Mouse (Mus musculus): Measurements from ENCODE around the gene Gm9044. TPM values are rescaled to one million over a fixed set of nuclear protein-coding genes. Genes with fewer than 3 reads are reported as not detected.

Gene Gm9044
- polyA plus RNA-seq, 1 experiment from 2014 or later: not detected

Other genes starting within 250 kb of the Gm9044 start
- gene Mdm1, start 190.6 kb downstream of the Gm9044 start, polyA plus RNA-seq (2016; fragmentation: Nextera tagmentation; extraction: Ambion mirVana): 56.7 and 58.0 TPM in 2 replicates
- not detected in 2 replicates for gene Il22, start 127.5 kb downstream of the Gm9044 start, polyA plus RNA-seq (2016; fragmentation: Nextera tagmentation; extraction: Ambion mirVana)
- gene Gm32717, start 91.6 kb downstream of the Gm9044 start, polyA plus RNA-seq (2016; fragmentation: Nextera tagmentation; extraction: Ambion mirVana): not detected in 2 replicates
- gene Gm32802, start 73.7 kb downstream of the Gm9044 start, polyA plus RNA-seq (2016; fragmentation: Nextera tagmentation; extraction: Ambion mirVana): not detected in 2 replicates
- gene Iltifb, start 37.4 kb downstream of the Gm9044 start, polyA plus RNA-seq (2016; fragmentation: Nextera tagmentation; extraction: Ambion mirVana): not detected in 2 replicates
- not detected in 2 replicates for gene Gm9040, start 5.4 kb downstream of the Gm9044 start, polyA plus RNA-seq (2016; fragmentation: Nextera tagmentation; extraction: Ambion mirVana)
- 0.13 TPM in 1 of 2 replicates, not detected in the other for gene Gm9045, start 5.4 kb upstream of the Gm9044 start, polyA plus RNA-seq (2016; fragmentation: Nextera tagmentation; extraction: Ambion mirVana)
- gene Gm9046, start 10.8 kb upstream of the Gm9044 start, polyA plus RNA-seq (2016; fragmentation: Nextera tagmentation; extraction: Ambion mirVana): not detected in 2 replicates
- gene Gm9048, start 16.3 kb upstream of the Gm9044 start, polyA plus RNA-seq (2016; fragmentation: Nextera tagmentation; extraction: Ambion mirVana): not detected in 2 replicates
- gene Gm9049, start 21.7 kb upstream of the Gm9044 start, polyA plus RNA-seq (2016; fragmentation: Nextera tagmentation; extraction: Ambion mirVana): 0.13 TPM in 1 of 2 replicates, not detected in the other
- not detected in 2 replicates for gene Ifng, start 108.6 kb upstream of the Gm9044 start, polyA plus RNA-seq (2016; fragmentation: Nextera tagmentation; extraction: Ambion mirVana)